Mouse (Mus musculus): ENCODE results near the gene Zfp74. TPM values are rescaled to one million over a fixed set of nuclear protein-coding genes. Genes with fewer than 3 reads are reported as not detected.

Gene Zfp74
- polyA plus RNA-seq (2015; fragmentation: Nextera tagmentation; extraction: Ambion mirVana), result 4.2 and 5.4 TPM in 2 replicates

GRCm38 (mm10) chr7:29953513-29954401 is at the start of gene Zfp74:
TSS of gene Zfp74 (minus strand) at chr7:29954089.

GRCm38 (mm10) chr7:29983690-29984380 is 29.9 kb upstream of the Zfp74 start, which contains the start of gene Zfp568:
TSS of gene Zfp568 (plus strand) at chr7:29983955.

GRCm38 (mm10) chr7:29908130-29908950 is 45.5 kb downstream of the Zfp74 start, which contains the start of gene Zfp383:
TSS of gene Zfp383 (plus strand) at chr7:29908223.

GRCm38 (mm10) chr7:29905966-29906681 is 47.8 kb downstream of the Zfp74 start, which contains the start of gene Zfp27:
TSS of gene Zfp27 (minus strand) at chr7:29906572.

Small RNA genes lying within 50 kb of the gene (microRNA-seq; reads per million reads assigned to microRNA genes)
- not detected for gene Mir7668

Other genes starting within 250 kb of the Zfp74 start
- not detected in 2 replicates for gene Catsperg2, start 227.1 kb downstream of the Zfp74 start, polyA plus RNA-seq (2015; fragmentation: Nextera tagmentation; extraction: Ambion mirVana)
- gene Zfp84, start 185.5 kb downstream of the Zfp74 start, polyA plus RNA-seq (2015; fragmentation: Nextera tagmentation; extraction: Ambion mirVana), result 5.2 and 5.4 TPM in 2 replicates
- gene Zfp30, start 170.1 kb downstream of the Zfp74 start, polyA plus RNA-seq (2015; fragmentation: Nextera tagmentation; extraction: Ambion mirVana), result 2.0 and 2.4 TPM in 2 replicates
- gene Zfp790, start 138.0 kb downstream of the Zfp74 start, polyA plus RNA-seq (2015; fragmentation: Nextera tagmentation; extraction: Ambion mirVana), result 5.3 and 5.6 TPM in 2 replicates
- gene Zfp940, start 100.4 kb downstream of the Zfp74 start, polyA plus RNA-seq (2015; fragmentation: Nextera tagmentation; extraction: Ambion mirVana), result 0.60 and 0.77 TPM in 2 replicates
- gene Zfp420, start 94.1 kb downstream of the Zfp74 start, polyA plus RNA-seq (2015; fragmentation: Nextera tagmentation; extraction: Ambion mirVana), result 2.5 and 2.8 TPM in 2 replicates
- 4.4 TPM in 2 replicates for gene Zfp27, start 47.5 kb downstream of the Zfp74 start, polyA plus RNA-seq (2015; fragmentation: Nextera tagmentation; extraction: Ambion mirVana)
- gene Zfp383, start 45.9 kb downstream of the Zfp74 start, polyA plus RNA-seq (2015; fragmentation: Nextera tagmentation; extraction: Ambion mirVana), result 2.4 and 2.7 TPM in 2 replicates
- 9.7 and 10.7 TPM in 2 replicates for gene Zfp568, start 29.9 kb upstream of the Zfp74 start, polyA plus RNA-seq (2015; fragmentation: Nextera tagmentation; extraction: Ambion mirVana)
- gene Zfp14, start 97.3 kb upstream of the Zfp74 start, polyA plus RNA-seq (2015; fragmentation: Nextera tagmentation; extraction: Ambion mirVana), result 1.2 TPM in 2 replicates
- gene Zfp82, start 118.8 kb upstream of the Zfp74 start, polyA plus RNA-seq (2015; fragmentation: Nextera tagmentation; extraction: Ambion mirVana), result 2.1 and 2.2 TPM in 2 replicates
- gene Gm26920, start 136.3 kb upstream of the Zfp74 start, polyA plus RNA-seq (2015; fragmentation: Nextera tagmentation; extraction: Ambion mirVana), result not detected in 2 replicates
- gene Zfp566, start 136.4 kb upstream of the Zfp74 start, polyA plus RNA-seq (2015; fragmentation: Nextera tagmentation; extraction: Ambion mirVana), result 2.9 and 3.6 TPM in 2 replicates
- gene Zfp260, start 140.7 kb upstream of the Zfp74 start, polyA plus RNA-seq (2015; fragmentation: Nextera tagmentation; extraction: Ambion mirVana), result 44.4 and 53.0 TPM in 2 replicates
- gene Zfp382, start 167.9 kb upstream of the Zfp74 start, polyA plus RNA-seq (2015; fragmentation: Nextera tagmentation; extraction: Ambion mirVana), result 4.2 and 4.5 TPM in 2 replicates
- gene Zfp146, start 215.7 kb upstream of the Zfp74 start, polyA plus RNA-seq (2015; fragmentation: Nextera tagmentation; extraction: Ambion mirVana), result 5.7 and 6.8 TPM in 2 replicates
- 21.7 and 23.2 TPM in 2 replicates for gene Cox7a1, start 230.1 kb upstream of the Zfp74 start, polyA plus RNA-seq (2015; fragmentation: Nextera tagmentation; extraction: Ambion mirVana)
- gene Capns1, start 244.7 kb upstream of the Zfp74 start, polyA plus RNA-seq (2015; fragmentation: Nextera tagmentation; extraction: Ambion mirVana), result 152 and 156 TPM in 2 replicates